Mouse (Mus musculus): ENCODE measurements around the gene Clptm1. TPM values are rescaled to one million over a fixed set of nuclear protein-coding genes. Genes with fewer than 3 reads are reported as not detected.

Gene Clptm1
- total and polyA plus RNA-seq, 2 experiments from 2014 or later = 71.5 to 97.9 TPM

GRCm38 (mm10) chr7:19676662-19677061, 11.8 kb upstream of the Clptm1 start:
- Histone ChIP-seq H3K4me2 (ENCODE audit: low read depth, low read length) (no peak overlapping the region), H3K36me3 (replicated peaks; ENCODE audit: control insufficient read depth, insufficient read depth, low read length) (no peaks in the 10 kb centered on the region), H3K9ac (replicated peaks; ENCODE audit: low read depth, low read length) (no peak overlapping the region), H3K27me3 (ENCODE audit: control insufficient read depth, insufficient read depth, low read length) (no peaks in the 10 kb centered on the region), H3K4me3 (ENCODE audit: low read depth, low read length) (no peak overlapping the region), H3K4me1 (ENCODE audit: control insufficient read depth, insufficient read depth) (0 out of 2 replicates have a peak, but pooled peaks cover 2% of the 10 kb centered on the region), H3K27ac (ENCODE audit: low read depth) (no peak overlapping the region), H3K9me3 (replicated peaks; ENCODE audit: control insufficient read depth, low read length) (no peaks in the 10 kb centered on the region)
- ATAC-seq (ENCODE audit: insufficient read depth, low read depth) = no peak
- no peak for DNase-seq (ENCODE audit: low spot score)
- WGBS = 81% methylated on average over 1 of the region's 1 CpGs
- TF ChIP-seq CTCF (IDR thresholded peaks at IDR 0.05; ENCODE audit: low read depth) (no peak), EP300 (IDR thresholded peaks at IDR 0.05; ENCODE audit: low read depth) (no peak)

GRCm38 (mm10) chr7:19675824-19676223, 11.0 kb upstream of the Clptm1 start:
- Histone ChIP-seq H3K36me3 (replicated peaks; ENCODE audit: control insufficient read depth, insufficient read depth, low read length) (no peaks in the 10 kb centered on the region), H3K4me2 (ENCODE audit: low read depth, low read length) (no peak overlapping the region), H3K9ac (replicated peaks; ENCODE audit: low read depth, low read length) (no peak overlapping the region), H3K9me3 (replicated peaks; ENCODE audit: control insufficient read depth, low read length) (no peaks in the 10 kb centered on the region), H3K4me3 (ENCODE audit: low read depth, low read length) (no peak overlapping the region), H3K4me1 (ENCODE audit: control insufficient read depth, insufficient read depth) (no peaks in the 10 kb centered on the region), H3K27me3 (ENCODE audit: control insufficient read depth, insufficient read depth, low read length) (no peaks in the 10 kb centered on the region), H3K27ac (ENCODE audit: low read depth) (no peak overlapping the region)
- 81% methylated on average over 10 of the region's 10 CpGs for WGBS
- TF ChIP-seq CTCF (IDR thresholded peaks at IDR 0.05; ENCODE audit: low read depth) (no peak), EP300 (IDR thresholded peaks at IDR 0.05; ENCODE audit: low read depth) (no peak)
- no peak for ATAC-seq (ENCODE audit: insufficient read depth, low read depth)
- DNase-seq (ENCODE audit: low spot score) = no peak

GRCm38 (mm10) chr7:19673083-19673699, 8.4 kb upstream of the Clptm1 start:
- no peak overlapping the region for H3K4me3 ChIP-seq (ENCODE audit: low read depth, low read length)
- H3K27ac ChIP-seq (ENCODE audit: low read depth) = no peak overlapping the region
- H3K4me1 ChIP-seq (ENCODE audit: control insufficient read depth, insufficient read depth) = peaks cover 5% of the 10 kb centered on the region; the same call in 1 of the 2 replicates
- 52% methylated on average over 14 of the region's 14 CpGs for WGBS
- H3K27me3 ChIP-seq (ENCODE audit: control insufficient read depth, insufficient read depth, low read length) = no peaks in the 10 kb centered on the region
- no peaks in the 10 kb centered on the region for H3K9me3 ChIP-seq (replicated peaks; ENCODE audit: control insufficient read depth, low read length)
- no peak for TF ChIP-seq CTCF (IDR thresholded peaks at IDR 0.05; ENCODE audit: low read depth)
- no peak for TF ChIP-seq EP300 (IDR thresholded peaks at IDR 0.05; ENCODE audit: low read depth)
- DNase-seq (ENCODE audit: low spot score) = no peak
- no peaks in the 10 kb centered on the region for H3K36me3 ChIP-seq (replicated peaks; ENCODE audit: control insufficient read depth, insufficient read depth, low read length)
- H3K9ac ChIP-seq (replicated peaks; ENCODE audit: low read depth, low read length) = no peak overlapping the region
- ATAC-seq (ENCODE audit: insufficient read depth, low read depth) = no peak
- H3K4me2 ChIP-seq (ENCODE audit: low read depth, low read length) = no peak overlapping the region

- TF ChIP-seq CTCF (IDR thresholded peaks at IDR 0.05; ENCODE audit: low read depth) = no peak
- no peak for TF ChIP-seq EP300 (IDR thresholded peaks at IDR 0.05; ENCODE audit: low read depth)
- H3K9ac ChIP-seq (replicated peaks; ENCODE audit: low read depth, low read length) = no peak overlapping the region
- no peaks in the 10 kb centered on the region for H3K36me3 ChIP-seq (replicated peaks; ENCODE audit: control insufficient read depth, insufficient read depth, low read length)
- H3K4me3 ChIP-seq (ENCODE audit: low read depth, low read length) = no peak overlapping the region
- no peaks in the 10 kb centered on the region for H3K9me3 ChIP-seq (replicated peaks; ENCODE audit: control insufficient read depth, low read length)
- no peaks in the 10 kb centered on the region for H3K27me3 ChIP-seq (ENCODE audit: control insufficient read depth, insufficient read depth, low read length)
- H3K27ac ChIP-seq (ENCODE audit: low read depth) = no peak overlapping the region
- WGBS = 62% methylated on average over 10 of the region's 10 CpGs
- no peak for DNase-seq (ENCODE audit: low spot score)
- H3K4me2 ChIP-seq (ENCODE audit: low read depth, low read length) = no peak overlapping the region
- ATAC-seq (ENCODE audit: insufficient read depth, low read depth) = no peak
- H3K4me1 ChIP-seq (ENCODE audit: control insufficient read depth, insufficient read depth) = peaks cover 5% of the 10 kb centered on the region; the same call in 1 of the 2 replicates
Observed at GRCm38 (mm10) chr7:19671511-19671910, 6.7 kb upstream of the Clptm1 start.

DNA sequence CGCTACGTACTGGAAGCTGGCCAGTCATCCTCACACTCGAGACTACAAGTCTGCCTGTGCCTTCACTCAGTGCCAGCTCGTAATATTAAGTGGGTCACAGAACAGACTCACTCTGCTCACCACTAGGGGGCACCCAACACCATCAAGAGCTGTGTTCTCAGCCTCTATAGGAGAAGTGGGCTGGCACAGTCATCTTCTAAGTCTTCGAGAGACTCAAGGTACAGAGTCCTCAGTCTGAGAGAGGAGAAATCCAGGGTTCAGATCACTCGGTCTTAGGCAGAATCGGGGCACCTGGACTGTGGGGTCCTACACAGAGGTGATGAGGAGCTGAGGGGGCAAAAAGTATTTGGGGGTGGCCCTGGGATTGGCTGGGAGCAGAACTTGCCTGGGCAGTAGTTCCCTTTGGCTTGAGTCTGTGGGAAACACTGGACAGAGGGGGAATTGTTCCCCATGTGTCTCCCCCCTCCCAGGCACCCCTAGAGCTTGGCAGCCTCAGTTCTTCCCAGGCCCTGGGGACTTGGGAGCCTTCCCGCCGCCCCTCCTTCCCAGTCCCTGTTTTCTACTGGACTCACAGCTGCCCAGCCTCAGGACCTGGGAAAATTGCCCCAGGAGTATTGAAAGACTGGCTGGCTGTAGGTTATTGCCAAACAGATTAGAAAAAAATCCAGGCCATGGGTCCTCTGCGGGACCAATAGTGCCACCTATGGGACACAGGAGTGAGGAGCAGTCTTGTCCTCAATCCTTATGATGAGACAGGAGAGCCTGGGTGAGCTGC, 4.3 kb upstream of the Clptm1 start:
- no peaks in the 10 kb centered on the region for H3K9me3 ChIP-seq (replicated peaks; ENCODE audit: control insufficient read depth, low read length)
- H3K27ac ChIP-seq (ENCODE audit: low read depth) = peak overlapping the region; percentile 72
- no peak overlapping the region for H3K4me3 ChIP-seq (ENCODE audit: low read depth, low read length)
- H3K4me1 ChIP-seq (ENCODE audit: control insufficient read depth, insufficient read depth) = peaks cover 10% of the 10 kb centered on the region
- DNase-seq (ENCODE audit: low spot score) (peak; percentile 91), ATAC-seq (ENCODE audit: insufficient read depth, low read depth) (peak; percentile 75)
- no peaks in the 10 kb centered on the region for H3K36me3 ChIP-seq (replicated peaks; ENCODE audit: control insufficient read depth, insufficient read depth, low read length)
- peak overlapping the region; percentile 27 for H3K4me2 ChIP-seq (ENCODE audit: low read depth, low read length)
- no peak overlapping the region for H3K9ac ChIP-seq (replicated peaks; ENCODE audit: low read depth, low read length)
- 6% methylated on average over 10 of the region's 10 CpGs for WGBS
- no peaks in the 10 kb centered on the region for H3K27me3 ChIP-seq (ENCODE audit: control insufficient read depth, insufficient read depth, low read length)
- TF ChIP-seq EP300 (IDR thresholded peaks at IDR 0.05; ENCODE audit: low read depth) = no peak
- TF ChIP-seq CTCF (IDR thresholded peaks at IDR 0.05; ENCODE audit: low read depth) = peak; percentile 98
